Mouse (Mus musculus): ENCODE data around the gene Afmid. TPM values are rescaled to one million over a fixed set of nuclear protein-coding genes. Genes with fewer than 3 reads are reported as not detected.
A peak's percentile ranks its signal among the peaks of the same experiment; 100 is the strongest.

Afmid gene
- polyA plus RNA-seq, 1 experiment = 17.7 TPM

DNA sequence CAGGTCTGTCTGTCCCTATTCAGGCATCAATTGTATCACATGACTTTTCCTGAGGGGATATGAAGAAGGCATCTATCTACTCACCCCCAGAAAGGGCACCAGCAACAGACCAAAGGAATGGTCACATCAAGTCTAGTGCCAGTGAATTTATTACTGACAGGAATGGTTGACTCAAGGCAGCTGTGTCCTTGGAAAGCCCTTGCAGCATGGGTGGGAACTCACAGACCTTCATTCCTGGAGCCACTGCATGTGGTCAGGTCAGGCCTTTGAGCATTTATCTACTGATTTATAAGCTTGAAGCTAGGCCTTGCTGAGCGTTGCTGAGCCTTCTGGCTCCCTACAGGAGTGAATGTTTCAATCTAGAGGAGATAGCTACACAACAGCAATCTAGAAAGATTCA is 15.2 kb downstream of the Afmid start:
- H3K27ac ChIP-seq (ENCODE audit: control insufficient read depth, insufficient read depth, low read length) = no peak overlapping the region
- no peaks in the 10 kb centered on the region; the same call in 1 of the 2 replicates for H3K4me1 ChIP-seq (replicated peaks; ENCODE audit: control insufficient read depth, insufficient read depth, low read length)
- WGBS = 72% methylated on average over 1 of the region's 1 CpGs
- TF ChIP-seq POLR2A (IDR thresholded peaks at IDR 0.05; ENCODE audit: control insufficient read depth, extremely low read depth, insufficient read depth, low read length, poor library complexity) (no peak), CTCF (IDR thresholded peaks at IDR 0.05; ENCODE audit: borderline replicate concordance, control insufficient read depth, extremely low read depth, insufficient read depth, low read length, poor library complexity) (no peak)
- H3K27me3 ChIP-seq (ENCODE audit: control insufficient read depth, insufficient read depth, low read length) = no peaks in the 10 kb centered on the region
- no peak for DNase-seq
- H3K4me3 ChIP-seq (ENCODE audit: control insufficient read depth, insufficient read depth, low read length) = no peak overlapping the region
- H3K36me3 ChIP-seq (ENCODE audit: control insufficient read depth, insufficient read depth, low read length) = no peaks in the 10 kb centered on the region

DNA sequence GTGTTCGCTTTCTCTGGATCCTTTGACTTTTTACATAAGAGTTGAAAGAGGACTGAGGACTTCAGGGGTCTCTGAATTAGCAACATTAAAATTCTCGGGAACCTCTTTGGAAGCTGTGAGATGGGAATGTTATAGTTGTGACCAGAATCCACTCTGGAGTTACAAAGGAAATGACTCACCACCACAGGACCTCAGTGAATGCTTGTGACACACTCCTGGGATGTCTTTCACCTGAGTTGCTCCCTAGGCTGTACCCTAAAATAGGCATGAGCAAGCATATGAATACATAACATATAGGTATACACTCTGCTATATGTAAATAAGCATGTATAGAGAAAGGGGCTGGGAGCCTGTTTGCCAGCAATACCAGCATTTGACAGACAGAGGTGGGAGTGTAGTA is 17.7 kb downstream of the Afmid start:
- H3K27me3 ChIP-seq (ENCODE audit: control insufficient read depth, insufficient read depth, low read length) = no peaks in the 10 kb centered on the region
- 93% methylated on average over 2 of the region's 2 CpGs for WGBS
- no peak overlapping the region for H3K4me3 ChIP-seq (ENCODE audit: control insufficient read depth, insufficient read depth, low read length)
- no peak overlapping the region for H3K27ac ChIP-seq (ENCODE audit: control insufficient read depth, insufficient read depth, low read length)
- H3K36me3 ChIP-seq (ENCODE audit: control insufficient read depth, insufficient read depth, low read length) = no peaks in the 10 kb centered on the region
- no peak for TF ChIP-seq CTCF (IDR thresholded peaks at IDR 0.05; ENCODE audit: borderline replicate concordance, control insufficient read depth, extremely low read depth, insufficient read depth, low read length, poor library complexity)
- no peak for DNase-seq
- H3K4me1 ChIP-seq (replicated peaks; ENCODE audit: control insufficient read depth, insufficient read depth, low read length) = peaks cover 5% of the 10 kb centered on the region

GRCm38 (mm10) chr11:117844997-117845396 is 19.3 kb downstream of the Afmid start:
- WGBS = 95% methylated on average over 2 of the region's 2 CpGs
- Histone ChIP-seq H3K36me3 (ENCODE audit: control insufficient read depth, insufficient read depth, low read length) (no peaks in the 10 kb centered on the region), H3K4me3 (ENCODE audit: control insufficient read depth, insufficient read depth, low read length) (no peak overlapping the region), H3K4me1 (replicated peaks; ENCODE audit: control insufficient read depth, insufficient read depth, low read length) (peaks cover 9% of the 10 kb centered on the region), H3K27me3 (ENCODE audit: control insufficient read depth, insufficient read depth, low read length) (no peaks in the 10 kb centered on the region), H3K27ac (ENCODE audit: control insufficient read depth, insufficient read depth, low read length) (no peak overlapping the region)
- TF ChIP-seq POLR2A (IDR thresholded peaks at IDR 0.05; ENCODE audit: control insufficient read depth, extremely low read depth, insufficient read depth, low read length, poor library complexity) (no peak), CTCF (IDR thresholded peaks at IDR 0.05; ENCODE audit: borderline replicate concordance, control insufficient read depth, extremely low read depth, insufficient read depth, low read length, poor library complexity) (no peak)
- no peak for DNase-seq

DNA sequence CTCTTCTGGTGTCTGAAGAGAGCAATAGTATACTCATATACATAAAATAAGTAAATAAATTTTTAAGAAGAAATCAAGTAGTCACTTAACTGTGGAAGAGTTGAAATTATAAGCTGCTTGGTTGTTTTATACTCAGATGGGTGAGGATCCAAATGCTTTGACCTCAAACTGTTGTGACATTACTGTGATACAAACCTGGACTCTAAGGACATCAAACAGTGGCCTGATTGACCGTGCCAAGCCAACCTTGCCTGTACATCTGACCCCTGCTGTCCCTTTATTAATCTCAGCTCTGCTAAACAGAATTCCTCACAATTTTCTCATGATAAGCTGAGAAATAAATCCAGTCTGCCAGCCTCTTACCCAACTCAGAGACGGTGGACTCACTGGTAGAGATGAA is 19.9 kb downstream of the Afmid start:
- Histone ChIP-seq H3K4me1 (replicated peaks; ENCODE audit: control insufficient read depth, insufficient read depth, low read length) (peaks cover 12% of the 10 kb centered on the region), H3K36me3 (ENCODE audit: control insufficient read depth, insufficient read depth, low read length) (no peaks in the 10 kb centered on the region), H3K27ac (ENCODE audit: control insufficient read depth, insufficient read depth, low read length) (no peak overlapping the region), H3K4me3 (ENCODE audit: control insufficient read depth, insufficient read depth, low read length) (no peak overlapping the region), H3K27me3 (ENCODE audit: control insufficient read depth, insufficient read depth, low read length) (no peaks in the 10 kb centered on the region)
- no peak for DNase-seq
- WGBS = 93% methylated on average over 2 of the region's 2 CpGs
- TF ChIP-seq POLR2A (IDR thresholded peaks at IDR 0.05; ENCODE audit: control insufficient read depth, extremely low read depth, insufficient read depth, low read length, poor library complexity) (no peak), CTCF (IDR thresholded peaks at IDR 0.05; ENCODE audit: borderline replicate concordance, control insufficient read depth, extremely low read depth, insufficient read depth, low read length, poor library complexity) (no peak)

GRCm38 (mm10) chr11:117846640-117847039 is 20.9 kb downstream of the Afmid start:
- 70% methylated on average over 5 of the region's 5 CpGs for WGBS
- Histone ChIP-seq H3K4me1 (replicated peaks; ENCODE audit: control insufficient read depth, insufficient read depth, low read length) (peaks cover 12% of the 10 kb centered on the region), H3K27ac (ENCODE audit: control insufficient read depth, insufficient read depth, low read length) (no peak overlapping the region), H3K4me3 (ENCODE audit: control insufficient read depth, insufficient read depth, low read length) (no peak overlapping the region), H3K36me3 (ENCODE audit: control insufficient read depth, insufficient read depth, low read length) (no peaks in the 10 kb centered on the region), H3K27me3 (ENCODE audit: control insufficient read depth, insufficient read depth, low read length) (no peaks in the 10 kb centered on the region)
- DNase-seq = no peak
- TF ChIP-seq POLR2A (IDR thresholded peaks at IDR 0.05; ENCODE audit: control insufficient read depth, extremely low read depth, insufficient read depth, low read length, poor library complexity) (no peak), CTCF (IDR thresholded peaks at IDR 0.05; ENCODE audit: borderline replicate concordance, control insufficient read depth, extremely low read depth, insufficient read depth, low read length, poor library complexity) (no peak)

- peaks cover 12% of the 10 kb centered on the region for H3K4me1 ChIP-seq (replicated peaks; ENCODE audit: control insufficient read depth, insufficient read depth, low read length)
- WGBS = 77% methylated on average over 7 of the region's 7 CpGs
- H3K27ac ChIP-seq (ENCODE audit: control insufficient read depth, insufficient read depth, low read length) = peak overlapping the region; percentile 78
- H3K4me3 ChIP-seq (ENCODE audit: control insufficient read depth, insufficient read depth, low read length) = no peak overlapping the region
- no peak for TF ChIP-seq CTCF (IDR thresholded peaks at IDR 0.05; ENCODE audit: borderline replicate concordance, control insufficient read depth, extremely low read depth, insufficient read depth, low read length, poor library complexity)
- no peak for TF ChIP-seq POLR2A (IDR thresholded peaks at IDR 0.05; ENCODE audit: control insufficient read depth, extremely low read depth, insufficient read depth, low read length, poor library complexity)
- no peak for DNase-seq
- H3K27me3 ChIP-seq (ENCODE audit: control insufficient read depth, insufficient read depth, low read length) = no peaks in the 10 kb centered on the region
- H3K36me3 ChIP-seq (ENCODE audit: control insufficient read depth, insufficient read depth, low read length) = no peaks in the 10 kb centered on the region; the same call in 1 of the 2 replicates
Observed at GRCm38 (mm10) chr11:117847593-117848215, 22.0 kb downstream of the Afmid start.
